Mouse (Mus musculus) CH12.LX (cell line): Measurements from ENCODE around the gene Phactr1. TPM values are rescaled to one million over a fixed set of nuclear protein-coding genes. Genes with fewer than 3 reads are reported as not detected.
A peak's percentile ranks its signal among the peaks of the same experiment; 100 is the strongest.

Experiments used
- DNase-seq: peaks from one replicate; pipeline ENCODE4 v3.0.0-alpha.2; 2013; ENCODE audit errors: extremely low read depth
- H3K27ac ChIP-seq: 2 replicates; pipeline ENCODE4 v1.5.1; 2012; ENCODE audit warnings: low read depth, mild to moderate bottlenecking, control low read depth, moderate library complexity; ENCODE audit not compliant: insufficient read depth
- H3K27me3 ChIP-seq: replicated peaks from 2 replicates; pipeline ENCODE3; 2012; ENCODE audit warnings: inconsistent platforms
- H3K36me3 ChIP-seq, 2 experiments: replicated peaks in 1 of 2; 2 replicates each; pipeline versions ENCODE3 to v1.6.1; 2012; ENCODE audit warnings: inconsistent platforms in 1 of 2, low read length in 1 of 2, mild to moderate bottlenecking in 1 of 2, mixed read lengths in 1 of 2, moderate library complexity in 1 of 2; ENCODE audit not compliant: control insufficient read depth in 1 of 2, insufficient read depth in 1 of 2
- H3K4me1 ChIP-seq, 2 experiments: 2 replicates each; pipeline ENCODE4 v1.6.1; 2012; ENCODE audit warnings: inconsistent platforms in 1 of 2, moderate library complexity in 1 of 2; ENCODE audit not compliant: insufficient read depth in 2 of 2, control insufficient read depth in 1 of 2
- H3K4me2 ChIP-seq: 2 replicates; pipeline ENCODE4 v1.6.1; 2012; ENCODE audit warnings: low read depth, mild to moderate bottlenecking, control low read depth; ENCODE audit not compliant: poor library complexity, insufficient read depth, severe bottlenecking
- H3K4me3 ChIP-seq, 3 experiments: fragments of 150-350 bp in 1 of 3; sonication (generic) in 1 of 3; replicated peaks in 1 of 3; 2 replicates each; pipeline versions ENCODE3 to v1.5.1; 2011 to 2012; ENCODE audit warnings: low read depth in 2 of 3, low read length in 2 of 3, mild to moderate bottlenecking in 2 of 3, moderate library complexity in 2 of 3, control low read depth in 1 of 3, improper control_type of control experiment in 1 of 3, inconsistent platforms in 1 of 3, mixed read lengths in 1 of 3; ENCODE audit not compliant: poor library complexity in 1 of 3
- H3K79me2 ChIP-seq: replicated peaks from 2 replicates; pipeline ENCODE4 v1.6.1; 2012; ENCODE audit warnings: mild to moderate bottlenecking, moderate library complexity; ENCODE audit not compliant: control insufficient read depth, poor library complexity, insufficient read depth, severe bottlenecking; ENCODE audit errors: extremely low read depth
- H3K9ac ChIP-seq: 2 replicates; pipeline ENCODE4 v1.6.1; 2012; ENCODE audit warnings: low read depth, mild to moderate bottlenecking, control low read depth, moderate library complexity; ENCODE audit not compliant: insufficient read depth
- H3K9me3 ChIP-seq: replicated peaks from 2 replicates; pipeline ENCODE3; 2012; ENCODE audit warnings: low read length, inconsistent platforms, mixed read lengths
- CTCF ChIP-seq, 2 experiments: IDR thresholded peaks in 1 of 2; conservative IDR thresholded peaks in 1 of 2; 2 replicates each; pipeline ENCODE4 v1.5.1; 2011 to 2012; ENCODE audit warnings: low read depth in 2 of 2, low read length in 2 of 2, improper control_type of control experiment in 1 of 2, inconsistent platforms in 1 of 2, mild to moderate bottlenecking in 1 of 2, moderate library complexity in 1 of 2
- E2F4 ChIP-seq: IDR thresholded peaks from 2 replicates; pipeline ENCODE4 v1.6.1; 2011; ENCODE audit warnings: low read depth, low read length, improper control_type of control experiment; ENCODE audit not compliant: insufficient replicate concordance
- EP300 ChIP-seq: IDR thresholded peaks from 2 replicates; pipeline ENCODE4 v1.6.1; 2011; ENCODE audit warnings: low read length, improper control_type of control experiment
- GABPA ChIP-seq: IDR thresholded peaks from 2 replicates; pipeline ENCODE4 v1.6.1; 2012; ENCODE audit warnings: low read depth, low read length, improper control_type of control experiment, inconsistent platforms; ENCODE audit not compliant: insufficient replicate concordance
- HCFC1 ChIP-seq: IDR thresholded peaks from 2 replicates; pipeline ENCODE4 v1.6.1; 2012; ENCODE audit warnings: low read depth, mild to moderate bottlenecking, inconsistent platforms, low read length, improper control_type of control experiment
- IRF4 ChIP-seq: IDR thresholded peaks from 2 replicates; pipeline ENCODE4 v1.6.1; 2014; ENCODE audit warnings: low read depth, mild to moderate bottlenecking, inconsistent platforms, low read length, improper control_type of control experiment
- JUN ChIP-seq: IDR thresholded peaks from 2 replicates; pipeline ENCODE4 v1.6.1; 2011; ENCODE audit warnings: low read depth, mild to moderate bottlenecking, low read length, improper control_type of control experiment, moderate library complexity; ENCODE audit not compliant: insufficient read depth
- KAT2A ChIP-seq: IDR thresholded peaks from 2 replicates; pipeline ENCODE4 v1.6.1; 2012; ENCODE audit warnings: low read length, improper control_type of control experiment, inconsistent platforms; ENCODE audit not compliant: insufficient replicate concordance
- MAFK ChIP-seq: IDR thresholded peaks from 2 replicates; pipeline ENCODE4 v1.6.1; 2011; ENCODE audit warnings: low read length, improper control_type of control experiment; ENCODE audit not compliant: insufficient replicate concordance
- MAX ChIP-seq: IDR thresholded peaks from 2 replicates; pipeline ENCODE4 v1.6.1; 2011; ENCODE audit warnings: low read length, improper control_type of control experiment
- MAZ ChIP-seq: IDR thresholded peaks from 2 replicates; pipeline ENCODE4 v1.6.1; 2012; ENCODE audit warnings: low read depth, mild to moderate bottlenecking, inconsistent platforms, low read length, improper control_type of control experiment, moderate library complexity
- MEF2A ChIP-seq: IDR thresholded peaks from 2 replicates; pipeline ENCODE4 v1.6.1; 2014; ENCODE audit warnings: low read depth, mild to moderate bottlenecking, inconsistent platforms, low read length, improper control_type of control experiment, borderline replicate concordance
- MYC ChIP-seq: IDR thresholded peaks from 2 replicates; pipeline ENCODE4 v1.6.1; 2011; ENCODE audit warnings: low read depth, mild to moderate bottlenecking, improper control_type of control experiment, low read length
- NRF1 ChIP-seq: IDR thresholded peaks from 2 replicates; pipeline ENCODE4 v1.6.1; 2014; ENCODE audit warnings: low read depth, mild to moderate bottlenecking, inconsistent platforms, low read length, improper control_type of control experiment, moderate library complexity
- PAX5 ChIP-seq: IDR thresholded peaks from 2 replicates; pipeline ENCODE4 v1.6.1; 2012; ENCODE audit warnings: low read length, inconsistent platforms, mixed read lengths
- RAD21 ChIP-seq: IDR thresholded peaks from 2 replicates; pipeline ENCODE4 v1.6.1; 2011; ENCODE audit warnings: low read depth, mild to moderate bottlenecking, low read length, improper control_type of control experiment, moderate library complexity
- RCOR1 ChIP-seq: conservative IDR thresholded peaks from 2 replicates; pipeline ENCODE4 v1.6.1; 2012; ENCODE audit warnings: low read depth, mild to moderate bottlenecking, inconsistent platforms, low read length, improper control_type of control experiment
- SIN3A ChIP-seq: IDR thresholded peaks from 2 replicates; pipeline ENCODE4 v1.6.1; 2012; ENCODE audit warnings: low read length, improper control_type of control experiment, inconsistent platforms
- SMC3 ChIP-seq: IDR thresholded peaks from 2 replicates; pipeline ENCODE4 v1.6.1; 2011; ENCODE audit warnings: low read depth, low read length, improper control_type of control experiment
- TBP ChIP-seq: conservative IDR thresholded peaks from 2 replicates; pipeline ENCODE4 v1.6.1; 2011; ENCODE audit warnings: low read depth, low read length, improper control_type of control experiment
- TCF12 ChIP-seq: IDR thresholded peaks from 2 replicates; pipeline ENCODE4 v1.6.1; 2014; ENCODE audit warnings: low read depth, mild to moderate bottlenecking, inconsistent platforms, low read length, improper control_type of control experiment
- UBTF ChIP-seq: IDR thresholded peaks from 2 replicates; pipeline ENCODE4 v1.6.1; 2012; ENCODE audit warnings: low read depth, mild to moderate bottlenecking, inconsistent platforms, low read length, improper control_type of control experiment, moderate library complexity
- USF1 ChIP-seq: IDR thresholded peaks from 2 replicates; pipeline ENCODE4 v1.6.1; 2014; ENCODE audit warnings: low read depth, mild to moderate bottlenecking, inconsistent platforms, low read length, improper control_type of control experiment
- ZC3H11A ChIP-seq: IDR thresholded peaks from 2 replicates; pipeline ENCODE4 v1.6.1; 2012; ENCODE audit warnings: low read depth, mild to moderate bottlenecking, inconsistent platforms, low read length, improper control_type of control experiment
- ZNF384 ChIP-seq: IDR thresholded peaks from 2 replicates; pipeline ENCODE4 v1.6.1; 2012; ENCODE audit warnings: low read depth, low read length, improper control_type of control experiment, inconsistent platforms
- dilution Hi-C: fragments of 300-500 bp; cut with MboI; formaldehyde crosslinking; loops from 2 replicates; pipeline ENCODE4 v1.14.3; 2020; ENCODE audit warnings: low sequenced_read_pairs; ENCODE audit not compliant: extremely low pct_unique_long_range_greater_than_20kb, extremely low pct_ligation_motif_present
- in situ Hi-C: fragments of 300-500 bp; cut with MboI; formaldehyde crosslinking; loops from 3 replicates; pipeline ENCODE4 v1.14.3; 2019; ENCODE audit warnings: low sequenced_read_pairs, low pct_ligation_motif_present, low pct_unique_long_range_greater_than_20kb, mixed read lengths
- polyA plus RNA-seq: library from polyadenylated mRNA; unstranded; fragments of >175 nt; gene quantifications from 2 replicates; pipeline ENCODE4 v1.2.1, GENCODE M21; 2012; ENCODE audit warnings: low read depth; ENCODE audit not compliant: insufficient read length
- total RNA-seq, 2 experiments: library from RNA; depleted of rRNA; stranded (reverse); fragments of 300-350 nt in 1 of 2; fragments of >200 nt in 1 of 2; gene quantifications; 2 replicates each; pipeline ENCODE4 v1.2.3; 2012 to 2014

The Phactr1 gene
- total and polyA plus RNA-seq, 3 experiments: 2.0 to 6.1 (median 3.1) TPM

GRCm38 (mm10) chr13:42818378-42818777, 138.0 kb downstream of the Phactr1 start:
- H3K27me3 ChIP-seq: peaks cover 4% of the 10 kb centered on the region
- no peak overlapping the region for H3K4me3 ChIP-seq
- H3K79me2 ChIP-seq: no peaks in the 10 kb centered on the region
- peak; percentile 18 for TF ChIP-seq RAD21
- TF ChIP-seq GABPA: no peak
- TF ChIP-seq E2F4: no peak
- TF ChIP-seq SMC3: peak; percentile 21; the same call in 1 of the 2 replicates
- TF ChIP-seq PAX5: no peak
- no peak for TF ChIP-seq UBTF
- TF ChIP-seq EP300: no peak
- TF ChIP-seq HCFC1: no peak
- TF ChIP-seq ZC3H11A: no peak
- no peak for TF ChIP-seq MAFK
- TF ChIP-seq CTCF (conservative IDR thresholded peaks at IDR 0.05 in 1 of 2, IDR thresholded peaks at IDR 0.05 in 1 of 2; ENCODE audit: low read depth in 2 of 2, low read length in 2 of 2): peak; percentile 52 to 62
- TF ChIP-seq MYC: no peak
- no peak for TF ChIP-seq MAX
- H3K4me2 ChIP-seq: no peak overlapping the region
- in situ Hi-C loops (no loop called here), dilution Hi-C loops (no loop called here)
- peaks cover 4% of the 10 kb centered on the region for H3K9me3 ChIP-seq
- no peak overlapping the region for H3K9ac ChIP-seq
- peaks cover 0 to 3% of the 10 kb centered on the region in 2 experiments; a peak in 1 of 4 replicates for H3K4me1 ChIP-seq
- H3K36me3 ChIP-seq: no peaks in the 10 kb centered on the region
- no peak overlapping the region for H3K27ac ChIP-seq
- peak; percentile 55 for DNase-seq

- no peak for TF ChIP-seq PAX5
- no peak for TF ChIP-seq NRF1
- no peak for TF ChIP-seq HCFC1
- TF ChIP-seq IRF4: no peak
- no peak for TF ChIP-seq SMC3
- TF ChIP-seq MEF2A: no peak
- TF ChIP-seq ZC3H11A: no peak
- TF ChIP-seq MYC: no peak
- TF ChIP-seq TBP: no peak
- TF ChIP-seq USF1: no peak
- no peak for TF ChIP-seq JUN
- no peak for TF ChIP-seq E2F4
- no peak for TF ChIP-seq RCOR1
- TF ChIP-seq KAT2A: no peak
- no peak for TF ChIP-seq RAD21
- TF ChIP-seq SIN3A: no peak
- TF ChIP-seq ZNF384: no peak
- no peak for TF ChIP-seq MAZ
- no peak for TF ChIP-seq TCF12
- TF ChIP-seq MAX: no peak
- Histone ChIP-seq H3K9ac (no peak overlapping the region), H3K4me1 (peaks cover 0 to 3% of the 10 kb centered on the region in 2 experiments; a peak in 1 of 4 replicates), H3K9me3 (peaks cover 16% of the 10 kb centered on the region), H3K36me3 (no peaks in the 10 kb centered on the region), H3K79me2 (no peaks in the 10 kb centered on the region), H3K4me3 (no peak overlapping the region), H3K4me2 (no peak overlapping the region), H3K27ac (no peak overlapping the region), H3K27me3 (no peaks in the 10 kb centered on the region)
- in situ Hi-C loops: no loop called here
- no peak for DNase-seq
- dilution Hi-C loops: no loop called here
Measured at GRCm38 (mm10) chr13:42820513-42820912, 140.1 kb downstream of the Phactr1 start.
